Comparison of ENCODE assay signal across 9 mouse cellular contexts in genomic region chr19:37946696-37947095, GRCm38 (mm10).
DNase-seq lines count a peak whose midpoint lies in the region; ATAC-seq lines count a peak whose summit lies in the region.
"Had no signal": no experiment of that assay in that cellular context is flagged by ENCODE, and none has a peak within 500 bp of the region (broad histone marks: within the 10 kb centered on the region; RNA-seq: fewer than 3 reads in every experiment).

No protein-coding gene starts in this region.

- H3K4me1 ChIP-seq in hindbrain, embryonic 16.5 days (ENCODE audit: control insufficient read depth, insufficient read depth, low read depth, low read length): no peaks in the 10 kb centered on the region
- H3K4me1 ChIP-seq in hindbrain, embryonic 12.5 days: 0 out of 2 replicates have a peak, but pooled peaks cover 3% of the 10 kb centered on the region

- no peaks in the 10 kb centered on the region for H3K27me3 ChIP-seq in hindbrain, embryonic 16.5 days (replicated peaks; ENCODE audit: control insufficient read depth, insufficient read depth, low read length)
- H3K27me3 ChIP-seq in hindbrain, embryonic 12.5 days: no peaks in the 10 kb centered on the region

- H3K4me3 ChIP-seq in hindbrain, embryonic 16.5 days (ENCODE audit: low read length): no peak overlapping the region
- H3K4me3 ChIP-seq in hindbrain, embryonic 12.5 days: no peak overlapping the region
- H3K4me3 ChIP-seq: heart, adult 2 months; myocyte had no signal

- ATAC-seq in hindbrain, embryonic 16.5 days: 0 out of 2 replicates have a peak, but pooled peaks have one; percentile 34
- ATAC-seq in hindbrain, embryonic 12.5 days (ENCODE audit: low FRiP score): no peak

- no peak overlapping the region for H3K4me2 ChIP-seq in hindbrain, embryonic 16.5 days (ENCODE audit: low read length)
- H3K4me2 ChIP-seq in hindbrain, embryonic 12.5 days (replicated peaks): no peak overlapping the region

- no peaks in the 10 kb centered on the region for H3K9me3 ChIP-seq in hindbrain, embryonic 16.5 days (ENCODE audit: control insufficient read depth, low read length)
- H3K9me3 ChIP-seq in hindbrain, embryonic 12.5 days (replicated peaks): no peaks in the 10 kb centered on the region

- H3K36me3 ChIP-seq in hindbrain, embryonic 16.5 days (ENCODE audit: control insufficient read depth, insufficient read depth, low read length): no peaks in the 10 kb centered on the region
- no peaks in the 10 kb centered on the region for H3K36me3 ChIP-seq in hindbrain, embryonic 12.5 days

- no peak overlapping the region for H3K9ac ChIP-seq in hindbrain, embryonic 16.5 days (ENCODE audit: low read depth, low read length)
- no peak overlapping the region for H3K9ac ChIP-seq in hindbrain, embryonic 12.5 days

- H3K27ac ChIP-seq in hindbrain, embryonic 16.5 days (ENCODE audit: low read depth, low read length): no peak overlapping the region
- H3K27ac ChIP-seq in hindbrain, embryonic 12.5 days: no peak overlapping the region
- H3K27ac ChIP-seq: heart, adult 2 months had no signal

- DNase-seq in right cerebral cortex, adult 18-20 months: peak; percentile 11
- no peak for DNase-seq in right cerebral cortex, postnatal 14 days
- DNase-seq in embryo, embryonic 11.5 days (ENCODE audit: low read depth, low spot score): peak; percentile 7
- no peak for DNase-seq in thymus, postnatal 25 days
- DNase-seq in T-cell, adult 2 months (ENCODE audit: low spot score): no peak
- DNase-seq: heart, adult 2 months had no signal

- WGBS in hindbrain, embryonic 16.5 days: 25% methylated on average over 4 of the region's 4 CpGs
- 27% methylated on average over 4 of the region's 4 CpGs for WGBS in hindbrain, embryonic 12.5 days

Comparison
In these comparisons a context has a peak if more than half of its experiments do, and no peak if none do; other contexts are left out.
1. DNase-seq: peak in right cerebral cortex, adult 18-20 months (single experiment) and embryo, embryonic 11.5 days (single experiment); none in right cerebral cortex, postnatal 14 days (single experiment), thymus, postnatal 25 days (single experiment) and T-cell, adult 2 months (single experiment).